Mouse (Mus musculus): Measurements from ENCODE around the gene Usp10. TPM values are rescaled to one million over a fixed set of nuclear protein-coding genes. Genes with fewer than 3 reads are reported as not detected.

Usp10 gene
- polyA plus RNA-seq (2012; rRNA removed): 65.5 and 70.6 TPM in 2 replicates

DNA sequence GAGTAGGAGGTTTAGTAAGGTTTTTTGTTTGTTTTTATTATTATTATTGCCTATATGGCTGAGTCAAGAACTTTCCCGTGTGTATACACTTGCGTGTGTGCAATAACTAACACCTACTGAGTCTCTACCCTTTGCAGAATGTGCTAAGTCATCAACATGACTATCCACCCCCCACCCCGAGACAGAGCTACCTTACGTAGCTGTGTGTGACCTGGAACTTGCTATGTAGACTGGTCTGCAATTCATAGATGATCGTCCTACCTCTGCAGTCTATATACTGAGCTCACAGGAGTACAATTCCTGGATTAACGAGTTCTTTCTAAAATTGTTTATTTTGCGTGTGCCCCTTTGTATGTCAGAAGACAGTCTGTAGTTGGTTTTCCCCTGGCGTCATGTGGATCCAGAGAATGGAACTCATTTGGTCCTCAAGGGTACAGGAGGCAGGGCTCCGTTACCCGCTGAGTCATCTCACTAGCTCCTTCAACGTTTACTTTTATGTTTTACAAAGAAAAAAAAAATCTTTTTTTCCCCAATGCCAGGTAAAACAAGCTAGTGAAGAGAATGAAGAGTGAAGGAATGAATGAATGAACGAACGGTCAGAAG, at the start of gene Usp10:
Gene Usp10, plus strand, starts transcription at position 417 of the 603 bp plus-strand sequence.

DNA sequence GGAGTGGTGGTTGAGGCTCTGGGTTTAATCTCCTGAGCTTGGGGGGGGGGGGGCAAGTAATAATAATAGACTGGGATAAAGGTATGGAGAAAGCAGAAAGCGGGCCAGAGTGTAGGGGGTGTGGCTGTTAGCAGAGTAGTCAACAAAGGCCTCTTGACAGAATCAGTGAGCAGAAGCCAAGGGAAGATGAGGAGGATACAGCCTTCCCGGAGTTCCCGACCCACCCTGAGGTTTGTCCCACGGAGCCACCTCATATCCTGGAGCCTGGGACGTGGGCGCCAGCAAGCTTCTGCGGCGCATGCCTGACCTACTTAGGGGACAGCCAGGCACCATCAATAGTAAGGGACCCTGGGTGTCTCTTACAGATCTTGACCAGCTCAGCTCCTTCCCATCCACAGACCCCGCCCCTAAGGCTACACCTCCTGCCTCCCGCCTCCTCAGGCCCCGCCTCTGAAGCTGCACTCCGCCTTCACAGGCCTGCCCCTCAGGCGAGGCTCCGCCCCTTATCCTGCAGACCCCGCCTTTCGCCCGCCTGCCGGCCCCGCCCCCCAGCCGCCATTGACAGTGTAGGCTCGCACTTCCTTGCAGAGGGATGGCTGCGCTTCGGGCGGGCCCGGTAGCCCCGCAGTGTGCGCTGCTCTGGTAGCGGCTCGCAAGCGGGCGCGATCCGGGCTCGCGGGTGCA, 48.3 kb upstream of the Usp10 start, which contains the start of gene Klhl36:
Gene Klhl36, plus strand, starts transcription at position 561 of the 684 bp plus-strand sequence.

DNA sequence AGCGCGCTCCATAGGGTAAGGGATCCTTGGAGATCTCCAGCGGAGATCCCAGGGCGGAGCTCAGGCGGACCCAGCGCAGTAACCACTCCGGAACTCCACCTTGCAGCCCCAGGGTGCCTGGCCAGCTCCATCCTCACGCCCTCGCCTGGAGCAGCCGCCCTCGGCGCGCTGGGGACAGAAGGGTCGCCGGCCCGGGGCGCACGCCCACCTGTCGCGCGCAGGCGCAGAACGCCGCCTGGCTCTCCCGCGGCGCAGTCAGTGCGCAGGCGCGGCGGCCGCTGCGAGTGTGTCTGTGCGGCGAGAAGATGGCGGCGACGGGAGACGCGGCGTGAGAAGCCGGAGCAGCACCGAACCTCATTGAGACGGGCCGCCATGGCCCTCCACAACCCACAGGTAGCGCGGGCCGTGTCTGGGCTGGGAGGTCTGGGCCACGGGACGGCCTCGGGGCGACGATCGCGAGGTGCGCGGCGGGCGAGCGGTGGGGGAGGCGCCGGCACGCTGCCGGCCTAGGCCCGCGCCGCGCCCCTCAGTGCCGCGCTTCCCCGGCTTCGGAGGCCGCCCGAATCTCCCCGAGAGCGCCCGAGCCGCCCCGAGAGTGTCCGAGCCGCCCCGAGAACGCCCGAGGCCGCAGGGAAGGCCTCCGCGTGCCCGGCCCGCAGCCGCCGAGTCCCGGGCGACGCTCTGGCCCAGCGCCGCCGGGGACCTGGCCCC, 542 bp downstream of the Usp10 start, which contains the start of gene Gm20388:
Gene Gm20388, plus strand, starts transcription at position 295 of the 711 bp plus-strand sequence.

DNA sequence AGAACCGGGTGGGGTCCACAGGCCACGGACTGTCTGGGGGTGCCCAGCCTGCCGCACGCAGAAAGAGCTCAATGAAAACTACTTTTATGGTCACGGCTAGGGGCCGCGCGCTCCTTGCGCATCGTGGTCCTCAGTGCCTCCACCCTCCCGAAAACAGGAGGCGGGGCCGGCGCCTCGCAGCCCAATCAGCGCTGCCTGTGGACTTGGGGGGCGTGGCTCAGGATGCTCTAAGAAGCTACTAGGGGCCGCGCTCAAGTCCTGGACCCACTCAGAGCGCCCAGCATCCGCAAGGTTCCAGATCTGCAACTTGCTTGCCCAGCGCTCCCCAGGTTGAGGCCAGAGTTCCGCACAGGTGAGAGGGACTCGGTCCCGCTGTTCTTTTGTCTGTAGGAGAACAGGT, 82.1 kb downstream of the Usp10 start, which contains the start of gene Crispld2:
Gene Crispld2, plus strand, starts transcription at position 190 of the 400 bp plus-strand sequence.

Other genes starting within 250 kb of the Usp10 start
- 158 and 167 TPM in 2 replicates for gene Wfdc1, start 244.0 kb upstream of the Usp10 start, polyA plus RNA-seq (2012; rRNA removed)
- gene Atp2c2, start 210.4 kb upstream of the Usp10 start, polyA plus RNA-seq (2012; rRNA removed): 66.6 and 75.5 TPM in 2 replicates
- 13.4 and 15.5 TPM in 2 replicates for gene Tldc1, start 131.9 kb upstream of the Usp10 start, polyA plus RNA-seq (2012; rRNA removed)
- gene Cotl1, start 69.8 kb upstream of the Usp10 start, polyA plus RNA-seq (2012; rRNA removed): 169 and 192 TPM in 2 replicates
- 21.8 and 35.2 TPM in 2 replicates for gene Klhl36, start 48.1 kb upstream of the Usp10 start, polyA plus RNA-seq (2012; rRNA removed)
- gene Gm20388, start 481 bp downstream of the Usp10 start, polyA plus RNA-seq (2012; rRNA removed): 28.4 and 30.8 TPM in 2 replicates
- 24.6 and 25.2 TPM in 2 replicates for gene Crispld2, start 82.1 kb downstream of the Usp10 start, polyA plus RNA-seq (2012; rRNA removed)
- 97.5 and 125 TPM in 2 replicates for gene Zdhhc7, start 191.1 kb downstream of the Usp10 start, polyA plus RNA-seq (2012; rRNA removed)
- gene 6430548M08Rik, start 203.8 kb downstream of the Usp10 start, polyA plus RNA-seq (2012; rRNA removed): 79.4 and 87.4 TPM in 2 replicates

Measured in colon, adult 2 months (tissue).